Mouse (Mus musculus): ENCODE results near the gene Hjurp. TPM values are rescaled to one million over a fixed set of nuclear protein-coding genes. Genes with fewer than 3 reads are reported as not detected.
"Not testable (repeated sequence)": the region's sequence is repeated elsewhere in the genome, so short reads cannot be mapped to it uniquely, and the experiment has no call there.

Gene Hjurp
- polyA plus RNA-seq, 1 experiment: 217 TPM

- Histone ChIP-seq H3K9me3 (replicated peaks; ENCODE audit: control insufficient read depth, insufficient read depth, low read length, poor library complexity, severe bottlenecking) (no peaks in the 10 kb centered on the region), H3K9ac (ENCODE audit: low read depth, poor library complexity, severe bottlenecking) (no peak overlapping the region), H3K27ac (ENCODE audit: insufficient read depth, low read length) (no peak overlapping the region), H3K36me3 (ENCODE audit: control insufficient read depth, insufficient read depth, low read length, poor library complexity, severe bottlenecking) (no peaks in the 10 kb centered on the region), H3K4me1 (ENCODE audit: control insufficient read depth, insufficient read depth, low read length) (no peaks in the 10 kb centered on the region), H3K27me3 (ENCODE audit: control insufficient read depth, insufficient read depth, low read length, poor library complexity, severe bottlenecking) (no peaks in the 10 kb centered on the region), H3K4me3 (ENCODE audit: low read depth, low read length) (no peak overlapping the region)
- TF ChIP-seq CTCF (IDR thresholded peaks at IDR 0.05; ENCODE audit: low read depth, low read length): no peak
- no peak for TF ChIP-seq POLR2A (IDR thresholded peaks at IDR 0.05; ENCODE audit: insufficient read depth, low read length)
- TF ChIP-seq EP300 (IDR thresholded peaks at IDR 0.05; ENCODE audit: insufficient read depth, low read depth, low read length): no peak
These were observed 47.4 kb downstream of the Hjurp start for GRCm38 (mm10) chr1:88229986-88230385.

- H3K4me1 ChIP-seq (ENCODE audit: control insufficient read depth, insufficient read depth, low read length): no peaks in the 10 kb centered on the region
- H3K27me3 ChIP-seq (ENCODE audit: control insufficient read depth, insufficient read depth, low read length, poor library complexity, severe bottlenecking): no peaks in the 10 kb centered on the region
- H3K4me3 ChIP-seq (ENCODE audit: low read depth, low read length): no peak overlapping the region
- H3K9me3 ChIP-seq (replicated peaks; ENCODE audit: control insufficient read depth, insufficient read depth, low read length, poor library complexity, severe bottlenecking): no peaks in the 10 kb centered on the region
- H3K36me3 ChIP-seq (ENCODE audit: control insufficient read depth, insufficient read depth, low read length, poor library complexity, severe bottlenecking): no peaks in the 10 kb centered on the region
- no peak overlapping the region for H3K27ac ChIP-seq (ENCODE audit: insufficient read depth, low read length)
- TF ChIP-seq POLR2A (IDR thresholded peaks at IDR 0.05; ENCODE audit: insufficient read depth, low read length) (no peak), EP300 (IDR thresholded peaks at IDR 0.05; ENCODE audit: insufficient read depth, low read depth, low read length) (no peak), CTCF (IDR thresholded peaks at IDR 0.05; ENCODE audit: low read depth, low read length) (no peak)
- no peak overlapping the region for H3K9ac ChIP-seq (ENCODE audit: low read depth, poor library complexity, severe bottlenecking)
These were observed 47.9 kb downstream of the Hjurp start for GRCm38 (mm10) chr1:88229566-88229965.

- H3K27ac ChIP-seq (ENCODE audit: insufficient read depth, low read length): no peak overlapping the region
- TF ChIP-seq EP300 (IDR thresholded peaks at IDR 0.05; ENCODE audit: insufficient read depth, low read depth, low read length): no peak
- TF ChIP-seq CTCF (IDR thresholded peaks at IDR 0.05; ENCODE audit: low read depth, low read length): no peak
- no peak for TF ChIP-seq POLR2A (IDR thresholded peaks at IDR 0.05; ENCODE audit: insufficient read depth, low read length)
- no peaks in the 10 kb centered on the region for H3K27me3 ChIP-seq (ENCODE audit: control insufficient read depth, insufficient read depth, low read length, poor library complexity, severe bottlenecking)
- no peaks in the 10 kb centered on the region for H3K36me3 ChIP-seq (ENCODE audit: control insufficient read depth, insufficient read depth, low read length, poor library complexity, severe bottlenecking)
- H3K4me3 ChIP-seq (ENCODE audit: low read depth, low read length): no peak overlapping the region
- no peaks in the 10 kb centered on the region for H3K9me3 ChIP-seq (replicated peaks; ENCODE audit: control insufficient read depth, insufficient read depth, low read length, poor library complexity, severe bottlenecking)
- H3K4me1 ChIP-seq (ENCODE audit: control insufficient read depth, insufficient read depth, low read length): no peaks in the 10 kb centered on the region
- no peak overlapping the region for H3K9ac ChIP-seq (ENCODE audit: low read depth, poor library complexity, severe bottlenecking)
These were observed 49.3 kb downstream of the Hjurp start for GRCm38 (mm10) chr1:88228121-88228520.

- no peak overlapping the region for H3K4me3 ChIP-seq (ENCODE audit: low read depth, low read length)
- H3K27ac ChIP-seq (ENCODE audit: insufficient read depth, low read length): no peak overlapping the region
- TF ChIP-seq EP300 (IDR thresholded peaks at IDR 0.05; ENCODE audit: insufficient read depth, low read depth, low read length) (no peak), POLR2A (IDR thresholded peaks at IDR 0.05; ENCODE audit: insufficient read depth, low read length) (no peak)
- no peak overlapping the region for H3K9ac ChIP-seq (ENCODE audit: low read depth, poor library complexity, severe bottlenecking)
- no peaks in the 10 kb centered on the region for H3K27me3 ChIP-seq (ENCODE audit: control insufficient read depth, insufficient read depth, low read length, poor library complexity, severe bottlenecking)
- no peaks in the 10 kb centered on the region for H3K4me1 ChIP-seq (ENCODE audit: control insufficient read depth, insufficient read depth, low read length)
- no peaks in the 10 kb centered on the region for H3K36me3 ChIP-seq (ENCODE audit: control insufficient read depth, insufficient read depth, low read length, poor library complexity, severe bottlenecking)
- H3K9me3 ChIP-seq (replicated peaks; ENCODE audit: control insufficient read depth, insufficient read depth, low read length, poor library complexity, severe bottlenecking): no peaks in the 10 kb centered on the region
These were observed 50.0 kb downstream of the Hjurp start for GRCm38 (mm10) chr1:88227482-88227881.

- H3K4me3 ChIP-seq (ENCODE audit: low read depth, low read length): no peak within 1 kb of the TSS
- no peak within 1 kb of the TSS for H3K9ac ChIP-seq (ENCODE audit: low read depth, poor library complexity, severe bottlenecking)
- no peaks in the 10 kb centered on the region for H3K36me3 ChIP-seq (ENCODE audit: control insufficient read depth, insufficient read depth, low read length, poor library complexity, severe bottlenecking)
- no peaks in the 10 kb centered on the region for H3K27me3 ChIP-seq (ENCODE audit: control insufficient read depth, insufficient read depth, low read length, poor library complexity, severe bottlenecking)
- H3K4me1 ChIP-seq (ENCODE audit: control insufficient read depth, insufficient read depth, low read length): no peaks in the 10 kb centered on the region
- TF ChIP-seq POLR2A (IDR thresholded peaks at IDR 0.05; ENCODE audit: insufficient read depth, low read length) (no peak), CTCF (IDR thresholded peaks at IDR 0.05; ENCODE audit: low read depth, low read length) (no peak), EP300 (IDR thresholded peaks at IDR 0.05; ENCODE audit: insufficient read depth, low read depth, low read length) (no peak)
- H3K27ac ChIP-seq (ENCODE audit: insufficient read depth, low read length): no peak within 1 kb of the TSS
- H3K9me3 ChIP-seq (replicated peaks; ENCODE audit: control insufficient read depth, insufficient read depth, low read length, poor library complexity, severe bottlenecking): no peaks in the 10 kb centered on the region; the same call in 1 of the 2 replicates
These were observed 50.6 kb downstream of the Hjurp start, which contains the start of gene Mroh2a for GRCm38 (mm10) chr1:88226670-88227379. TSS of gene Mroh2a (plus strand) at chr1:88226986.

GRCm38 (mm10) chr1:88225741-88226140, 51.7 kb downstream of the Hjurp start:
- no peaks in the 10 kb centered on the region for H3K36me3 ChIP-seq (ENCODE audit: control insufficient read depth, insufficient read depth, low read length, poor library complexity, severe bottlenecking)
- TF ChIP-seq CTCF (IDR thresholded peaks at IDR 0.05; ENCODE audit: low read depth, low read length) (no peak), EP300 (IDR thresholded peaks at IDR 0.05; ENCODE audit: insufficient read depth, low read depth, low read length) (no peak), POLR2A (IDR thresholded peaks at IDR 0.05; ENCODE audit: insufficient read depth, low read length) (no peak)
- H3K4me3 ChIP-seq (ENCODE audit: low read depth, low read length): no peak overlapping the region
- no peaks in the 10 kb centered on the region for H3K4me1 ChIP-seq (ENCODE audit: control insufficient read depth, insufficient read depth, low read length)
- no peaks in the 10 kb centered on the region for H3K27me3 ChIP-seq (ENCODE audit: control insufficient read depth, insufficient read depth, low read length, poor library complexity, severe bottlenecking)
- no peak overlapping the region for H3K9ac ChIP-seq (ENCODE audit: low read depth, poor library complexity, severe bottlenecking)
- no peaks in the 10 kb centered on the region; the same call in 1 of the 2 replicates for H3K9me3 ChIP-seq (replicated peaks; ENCODE audit: control insufficient read depth, insufficient read depth, low read length, poor library complexity, severe bottlenecking)
- no peak overlapping the region for H3K27ac ChIP-seq (ENCODE audit: insufficient read depth, low read length)

GRCm38 (mm10) chr1:88225301-88225700, 52.1 kb downstream of the Hjurp start:
- H3K27ac ChIP-seq (ENCODE audit: insufficient read depth, low read length); H3K27me3 ChIP-seq (ENCODE audit: control insufficient read depth, insufficient read depth, low read length, poor library complexity, severe bottlenecking); H3K9me3 ChIP-seq (replicated peaks; ENCODE audit: control insufficient read depth, insufficient read depth, low read length, poor library complexity, severe bottlenecking); H3K36me3 ChIP-seq (ENCODE audit: control insufficient read depth, insufficient read depth, low read length, poor library complexity, severe bottlenecking); H3K4me1 ChIP-seq (ENCODE audit: control insufficient read depth, insufficient read depth, low read length); H3K4me3 ChIP-seq (ENCODE audit: low read depth, low read length); H3K9ac ChIP-seq (ENCODE audit: low read depth, poor library complexity, severe bottlenecking): not testable (repeated sequence)

All from ES-Bruce4 (cell line).